Mouse (Mus musculus) liver, embryonic 11.5 days (tissue): ENCODE results near the gene Gpr19. TPM values are rescaled to one million over a fixed set of nuclear protein-coding genes. Genes with fewer than 3 reads are reported as not detected.
A peak's percentile ranks its signal among the peaks of the same experiment; 100 is the strongest.

Experiments
- ATAC-seq: fragments of 200-750 bp; cut with Nextera tagmentation; replicated peaks from 2 replicates; pipeline ENCODE4 v1.8.0; 2017; ENCODE audit warnings: moderate number of reproducible peaks, mild to moderate bottlenecking, moderate TSS enrichment, moderate library complexity; ENCODE audit not compliant: low FRiP score
- DNase-seq: peaks from one replicate; pipeline ENCODE4 v3.0.0-alpha.2; 2017; ENCODE audit warnings: low spot score
- H3K27ac ChIP-seq: fragments of 300-500 bp; sonication (generic); 2 replicates; pipeline ENCODE4 v1.5.1; 2014; ENCODE audit warnings: mild to moderate bottlenecking, low read depth, low read length, control low read depth
- H3K27me3 ChIP-seq: fragments of 300-500 bp; sonication (generic); replicated peaks from 2 replicates; pipeline ENCODE4 v1.6.1; 2014; ENCODE audit warnings: low read length, mixed read lengths; ENCODE audit not compliant: control insufficient read depth, insufficient read depth
- H3K36me3 ChIP-seq: fragments of 300-500 bp; sonication (generic); 2 replicates; pipeline ENCODE4 v1.6.1; 2014; ENCODE audit warnings: mild to moderate bottlenecking, low read length, moderate library complexity, mixed read lengths; ENCODE audit not compliant: control insufficient read depth, insufficient read depth
- H3K4me1 ChIP-seq: fragments of 300-500 bp; sonication (generic); replicated peaks from 2 replicates; pipeline ENCODE4 v1.6.1; 2014; ENCODE audit warnings: low read length, mixed read lengths; ENCODE audit not compliant: control insufficient read depth, insufficient read depth
- H3K4me2 ChIP-seq: fragments of 300-500 bp; sonication (generic); 2 replicates; pipeline ENCODE4 v1.6.1; 2014; ENCODE audit warnings: mild to moderate bottlenecking, control low read depth, moderate library complexity
- H3K4me3 ChIP-seq: fragments of 300-500 bp; sonication (generic); 2 replicates; pipeline ENCODE4 v1.5.1; 2014; ENCODE audit warnings: low read depth, low read length, control low read depth
- H3K9ac ChIP-seq: fragments of 300-500 bp; sonication (generic); 2 replicates; pipeline ENCODE4 v1.6.1; 2014; ENCODE audit warnings: low read depth, low read length, control low read depth
- H3K9me3 ChIP-seq: fragments of 300-500 bp; sonication (generic); 2 replicates; pipeline ENCODE4 v1.6.1; 2016; ENCODE audit warnings: low read length, inconsistent platforms, mixed read lengths; ENCODE audit not compliant: control insufficient read depth
- WGBS: fragments of 180-500 bp; shearing (Covaris S2); extraction: QIAGEN DNeasy Blood & Tissue Kit; methylation state at CpG from one replicate; pipeline ENCODE4 v1.1.7; 2014; 5-methylcytosine and 5-hydroxymethylcytosine counted together
- polyA plus RNA-seq: library from polyadenylated mRNA; unstranded; fragments of >200 nt; fragmentation: Nextera tagmentation; extraction: Ambion mirVana; gene quantifications from 2 replicates; pipeline ENCODE4 v1.2.1, GENCODE M21; 2014

The Gpr19 gene
- polyA plus RNA-seq, 1 experiment from 2014 or later: 9.1 TPM

DNA sequence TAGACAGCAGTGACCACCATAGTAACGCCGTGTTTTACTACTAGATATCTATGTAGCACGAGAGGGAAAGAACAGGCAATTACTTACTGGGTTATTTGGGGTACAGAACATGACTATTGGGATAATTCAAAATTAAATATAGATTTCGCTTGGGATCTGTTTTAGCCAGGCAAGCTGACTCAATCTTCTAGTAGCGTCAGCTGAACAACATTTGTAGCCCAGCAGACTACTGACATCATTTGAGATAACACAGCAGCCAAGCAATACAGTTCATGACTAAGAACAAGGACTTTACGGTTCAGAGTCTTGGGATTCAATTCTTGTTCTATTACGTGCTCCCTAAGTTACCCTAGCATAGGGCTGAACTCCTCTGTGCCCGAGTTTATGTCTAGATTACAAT lies 11.9 kb downstream of the Gpr19 start:
- 0 out of 2 replicates have a peak, but pooled peaks cover 3% of the 10 kb centered on the region for H3K27me3 ChIP-seq
- H3K27ac ChIP-seq: no peak overlapping the region
- no peaks in the 10 kb centered on the region for H3K9me3 ChIP-seq
- no peaks in the 10 kb centered on the region for H3K36me3 ChIP-seq
- 82% methylated on average over 8 of the region's 8 CpGs for WGBS
- H3K9ac ChIP-seq: no peak overlapping the region
- ATAC-seq (no peak), DNase-seq (no peak)
- H3K4me1 ChIP-seq: no peaks in the 10 kb centered on the region; the same call in 1 of the 2 replicates
- no peak overlapping the region for H3K4me2 ChIP-seq
- no peak overlapping the region for H3K4me3 ChIP-seq

DNA sequence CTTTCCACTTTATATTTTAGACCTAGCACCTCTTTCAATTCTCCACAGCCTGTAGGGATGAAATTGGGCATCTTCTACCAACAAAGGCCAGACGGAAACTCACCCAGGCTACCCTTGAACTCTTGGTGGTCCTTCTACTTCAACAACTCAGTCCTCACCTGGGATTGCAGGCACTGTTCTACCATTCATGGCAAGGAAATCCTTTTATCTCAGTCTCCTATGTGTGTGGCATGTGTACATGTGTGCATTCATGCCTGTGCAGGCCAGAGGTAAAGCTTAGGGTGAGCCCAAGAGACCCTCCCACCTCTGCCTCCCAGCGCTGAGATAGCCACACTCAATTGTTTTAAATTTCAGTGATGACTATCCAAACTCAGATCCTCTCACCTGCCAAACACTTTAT lies 12.9 kb downstream of the Gpr19 start:
- ATAC-seq (no peak), DNase-seq (no peak)
- H3K9ac ChIP-seq: no peak overlapping the region
- H3K9me3 ChIP-seq: no peaks in the 10 kb centered on the region
- WGBS: 89% methylated on average over 2 of the region's 2 CpGs
- no peak overlapping the region for H3K27ac ChIP-seq
- H3K27me3 ChIP-seq: 0 out of 2 replicates have a peak, but pooled peaks cover 3% of the 10 kb centered on the region
- no peak overlapping the region for H3K4me2 ChIP-seq
- no peaks in the 10 kb centered on the region; the same call in 1 of the 2 replicates for H3K4me1 ChIP-seq
- no peak overlapping the region for H3K4me3 ChIP-seq
- no peaks in the 10 kb centered on the region for H3K36me3 ChIP-seq

DNA sequence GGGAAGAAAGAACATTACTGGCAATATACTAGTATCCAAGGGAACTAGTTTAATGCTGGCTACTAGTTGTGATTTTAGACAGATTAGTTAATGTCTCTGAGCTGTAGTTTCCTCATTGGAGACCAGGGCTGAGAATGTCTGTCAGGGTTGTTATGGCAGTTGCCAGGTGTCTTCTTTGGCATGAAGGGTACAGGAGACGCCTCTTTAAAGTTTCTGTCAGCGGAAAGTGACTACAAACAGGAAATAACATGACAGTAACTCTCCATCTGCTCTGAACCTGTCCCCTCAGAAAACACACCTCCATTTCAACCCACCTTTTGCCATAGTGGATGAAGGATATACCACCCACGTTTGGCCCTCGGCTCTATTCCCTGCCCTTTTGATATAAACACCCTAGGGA lies 14.7 kb downstream of the Gpr19 start:
- Histone ChIP-seq H3K4me3 (no peak overlapping the region), H3K27me3 (0 out of 2 replicates have a peak, but pooled peaks cover 3% of the 10 kb centered on the region), H3K36me3 (no peaks in the 10 kb centered on the region), H3K4me1 (no peaks in the 10 kb centered on the region; the same call in 1 of the 2 replicates), H3K27ac (no peak overlapping the region), H3K9ac (no peak overlapping the region), H3K4me2 (no peak overlapping the region), H3K9me3 (no peaks in the 10 kb centered on the region)
- no peak for ATAC-seq
- no peak for DNase-seq
- 72% methylated on average over 4 of the region's 4 CpGs for WGBS

DNA sequence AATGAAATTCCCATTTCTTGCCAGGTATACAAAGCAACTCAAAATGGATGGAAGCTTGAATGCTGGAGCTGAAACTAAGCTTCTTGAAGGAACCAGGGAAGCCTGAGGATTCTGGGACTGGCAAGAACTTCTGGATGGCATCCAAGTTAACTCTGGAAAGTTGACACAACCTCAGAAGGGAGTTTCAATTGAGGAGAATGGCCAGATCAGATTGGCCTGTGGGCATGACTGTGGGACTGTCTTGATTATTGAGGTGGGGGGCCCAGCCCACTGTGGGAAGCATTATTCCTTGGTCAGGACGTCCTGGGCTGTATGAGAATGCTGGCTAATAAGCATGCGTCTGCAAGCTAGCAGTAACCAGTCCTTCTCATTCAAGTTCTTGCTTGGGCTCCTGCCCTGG lies 18.3 kb downstream of the Gpr19 start:
- Histone ChIP-seq H3K27ac (no peak overlapping the region), H3K4me1 (no peaks in the 10 kb centered on the region), H3K36me3 (no peaks in the 10 kb centered on the region), H3K9me3 (no peaks in the 10 kb centered on the region), H3K4me2 (no peak overlapping the region), H3K4me3 (no peak overlapping the region), H3K27me3 (no peaks in the 10 kb centered on the region), H3K9ac (no peak overlapping the region)
- no peak for ATAC-seq
- WGBS: 80% methylated on average over 2 of the region's 2 CpGs
- no peak for DNase-seq

DNA sequence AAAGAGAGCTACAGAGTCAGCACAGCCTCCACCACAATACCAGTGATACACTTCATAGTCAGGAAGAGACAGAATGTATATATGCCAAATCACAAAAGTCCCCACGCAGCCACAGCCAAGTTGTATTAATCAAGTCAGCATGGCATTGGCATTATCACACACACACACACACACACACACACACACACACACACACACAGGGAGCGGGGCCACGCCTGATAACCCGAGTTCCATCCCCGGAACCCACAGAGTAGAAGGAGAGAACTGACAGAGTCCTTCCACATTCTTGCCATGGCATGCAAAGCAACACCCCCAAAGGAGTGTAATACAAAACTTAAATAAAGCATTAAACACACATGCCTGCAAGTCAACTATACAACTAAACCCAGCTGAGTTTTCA lies 18.8 kb downstream of the Gpr19 start:
- Histone ChIP-seq H3K27ac (no peak overlapping the region), H3K36me3 (no peaks in the 10 kb centered on the region), H3K4me3 (no peak overlapping the region), H3K4me1 (no peaks in the 10 kb centered on the region), H3K4me2 (no peak overlapping the region), H3K9ac (no peak overlapping the region), H3K9me3 (no peaks in the 10 kb centered on the region), H3K27me3 (no peaks in the 10 kb centered on the region)
- WGBS: 64% methylated on average over 5 of the region's 5 CpGs
- no peak for ATAC-seq
- DNase-seq: no peak

DNA sequence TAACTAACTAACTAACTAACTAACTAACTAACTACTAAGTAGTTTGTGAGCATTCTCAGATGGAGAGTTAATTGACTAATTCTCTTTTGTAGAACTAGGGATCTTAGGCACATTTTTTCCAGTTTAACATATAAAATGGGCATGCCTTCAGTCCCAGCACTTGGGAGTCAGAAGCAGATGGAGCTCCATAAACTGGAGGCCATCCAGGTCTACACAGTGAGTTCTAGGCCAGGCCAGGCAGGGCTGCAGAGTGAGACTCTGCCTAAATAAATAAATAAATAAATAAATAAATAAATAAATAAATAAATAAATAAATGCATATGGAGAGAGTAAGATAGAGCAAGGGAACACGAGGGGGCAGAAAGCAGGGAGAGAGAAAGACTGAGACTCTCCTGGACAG lies 20.5 kb downstream of the Gpr19 start:
- Histone ChIP-seq H3K4me3 (no peak overlapping the region), H3K4me1 (no peaks in the 10 kb centered on the region), H3K27ac (no peak overlapping the region), H3K4me2 (no peak overlapping the region), H3K27me3 (no peaks in the 10 kb centered on the region), H3K9me3 (no peaks in the 10 kb centered on the region), H3K9ac (no peak overlapping the region), H3K36me3 (no peaks in the 10 kb centered on the region)
- WGBS: 72% methylated on average over 1 of the region's 1 CpGs
- ATAC-seq (no peak), DNase-seq (no peak)

DNA sequence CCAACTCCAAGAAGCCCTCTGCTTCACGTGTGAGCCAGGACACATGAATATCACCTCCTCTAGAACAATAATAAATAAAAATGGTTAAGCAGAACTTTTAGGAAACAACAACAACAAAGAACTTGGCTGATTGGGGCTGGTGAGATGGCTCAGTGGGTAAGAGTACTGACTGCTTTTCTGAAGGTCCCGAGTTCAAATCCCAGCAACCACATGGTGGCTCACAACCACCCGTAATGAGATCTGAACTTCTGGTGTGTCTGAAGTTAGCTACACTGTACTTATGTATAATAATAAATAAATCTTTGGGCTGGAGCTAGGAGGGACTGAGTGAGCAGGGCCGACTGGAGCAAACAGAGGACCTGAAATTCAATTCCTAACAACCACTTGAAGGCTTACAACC lies 21.1 kb downstream of the Gpr19 start:
- 83% methylated on average over 4 of the region's 4 CpGs for whole genome bisulfite sequencing

DNA sequence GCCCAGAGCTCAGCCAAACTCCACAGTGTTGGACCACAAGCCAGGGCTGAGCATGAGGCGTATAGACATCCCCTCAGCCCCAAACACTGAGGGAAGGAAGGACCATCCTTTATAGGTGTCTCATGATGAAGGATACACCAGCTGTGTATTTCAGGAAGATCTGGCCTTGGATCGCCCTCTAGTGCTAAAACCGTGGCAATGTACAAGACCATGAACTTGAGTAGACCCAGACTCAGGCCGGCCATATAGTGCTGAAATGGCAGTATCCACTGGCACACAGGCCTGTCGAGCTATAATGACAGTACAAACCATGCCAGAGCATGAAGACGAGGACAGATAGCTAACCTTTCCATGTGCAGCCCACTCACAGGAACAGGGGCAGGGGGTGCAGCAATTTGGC lies 21.6 kb downstream of the Gpr19 start:
- Histone ChIP-seq H3K27ac (no peak overlapping the region), H3K9ac (no peak overlapping the region), H3K4me3 (no peak overlapping the region), H3K9me3 (no peaks in the 10 kb centered on the region), H3K4me1 (no peaks in the 10 kb centered on the region), H3K27me3 (no peaks in the 10 kb centered on the region), H3K4me2 (no peak overlapping the region), H3K36me3 (no peaks in the 10 kb centered on the region)
- ATAC-seq: peak; percentile 57; the same call in 1 of the 2 replicates
- DNase-seq: no peak
- WGBS: 67% methylated on average over 6 of the region's 6 CpGs

More for the DNA sequence above, 21.1 kb downstream of the Gpr19 start:
- no peaks in the 10 kb centered on the region for H3K27me3 ChIP-seq
- no peak for DNase-seq
- H3K4me3 ChIP-seq: no peak overlapping the region
- no peak overlapping the region for H3K4me2 ChIP-seq
- H3K36me3 ChIP-seq: no peaks in the 10 kb centered on the region
- no peaks in the 10 kb centered on the region for H3K9me3 ChIP-seq
- no peak overlapping the region for H3K27ac ChIP-seq
- no peak overlapping the region for H3K9ac ChIP-seq
- ATAC-seq: no peak
- no peaks in the 10 kb centered on the region for H3K4me1 ChIP-seq

DNA sequence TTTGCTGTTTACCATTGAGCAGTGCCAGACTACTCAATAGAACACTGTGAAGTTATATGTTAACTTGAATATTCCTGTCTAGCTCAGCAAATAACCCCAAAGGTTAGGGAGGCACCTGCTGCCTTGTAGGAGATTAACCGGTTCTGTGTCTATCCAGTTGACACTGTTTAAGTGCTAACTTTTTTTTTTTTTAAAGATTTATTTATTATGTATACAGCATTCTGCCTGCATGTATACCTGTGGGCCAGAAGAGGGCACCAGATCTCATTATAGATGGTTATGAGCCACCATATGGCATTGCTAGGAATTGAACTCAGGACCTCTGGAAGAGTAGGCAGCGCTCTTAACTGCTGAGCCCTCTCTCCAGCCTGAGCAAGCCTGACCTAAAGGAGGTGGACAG lies 25.4 kb downstream of the Gpr19 start:
- H3K4me2 ChIP-seq: no peak overlapping the region
- H3K4me3 ChIP-seq: no peak overlapping the region
- WGBS: 70% methylated on average over 2 of the region's 2 CpGs
- peaks cover 6% of the 10 kb centered on the region for H3K4me1 ChIP-seq
- no peak overlapping the region for H3K27ac ChIP-seq
- ATAC-seq (no peak), DNase-seq (no peak)
- no peaks in the 10 kb centered on the region; the same call in 1 of the 2 replicates for H3K36me3 ChIP-seq
- no peaks in the 10 kb centered on the region for H3K27me3 ChIP-seq
- no peak overlapping the region for H3K9ac ChIP-seq
- no peaks in the 10 kb centered on the region for H3K9me3 ChIP-seq
